Mouse (Mus musculus) liver, embryonic 14.5 days (tissue): ENCODE data around the gene Plekhg3.

Experiments
- CTCF ChIP-seq: IDR thresholded peaks from 2 replicates; pipeline ENCODE4 v1.5.1; 2016; ENCODE audit warnings: antibody characterized with exemption, low read depth, control low read depth
- EP300 ChIP-seq: IDR thresholded peaks from 2 replicates; pipeline ENCODE4 v1.6.1; 2016; ENCODE audit warnings: antibody characterized with exemption, low read depth

- TF ChIP-seq CTCF (no peak), EP300 (no peak)
Measured at GRCm38 (mm10) chr12:76578465-76578864, 47.8 kb downstream of the Plekhg3 start.
